Mouse (Mus musculus): ENCODE results near the gene A730071L15Rik.

DNA sequence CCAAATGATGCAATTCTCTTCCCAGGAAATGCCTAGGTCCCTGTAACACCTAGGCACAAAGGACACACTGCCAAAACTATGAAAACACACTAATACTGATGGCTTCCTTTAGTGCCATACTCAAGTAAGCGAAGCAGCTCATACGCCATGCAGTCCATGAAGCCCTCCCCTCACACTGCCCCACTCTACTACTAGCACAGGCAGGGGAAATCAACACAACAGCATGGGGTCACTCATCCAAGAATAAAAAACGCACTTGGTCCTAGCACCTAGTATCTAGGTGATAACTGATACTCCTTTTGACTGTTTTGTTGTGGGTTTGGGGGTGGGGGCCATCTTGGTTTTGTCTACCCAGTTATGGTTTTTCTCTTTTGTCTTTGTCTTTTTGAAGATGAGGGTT is 12.4 kb upstream of the A730071L15Rik start:
- TF ChIP-seq POLR2A (IDR thresholded peaks at IDR 0.05; ENCODE audit: borderline replicate concordance, insufficient read depth, low read length): no peak
- no peak for TF ChIP-seq CTCF (IDR thresholded peaks at IDR 0.05; ENCODE audit: borderline replicate concordance, insufficient read depth, low read depth, low read length)
